Mouse (Mus musculus) heart, postnatal 14 days (tissue): ENCODE results near the gene Pcdh7. TPM values are rescaled to one million over a fixed set of nuclear protein-coding genes. Genes with fewer than 3 reads are reported as not detected.

Experiments
- DNase-seq, 2 experiments: peaks; one replicate each; pipeline ENCODE4 v3.0.0; 2021 to 2022
- intact Hi-C: fragments of 180-260 bp; cut with DNase I; formaldehyde crosslinking; loops from one replicate; pipeline ENCODE4 v1.15.1; 2025
- total RNA-seq, 2 experiments: library from RNA; stranded (reverse); gene quantifications; 2 replicates each; pipeline ENCODE4 v1.2.3; 2021

The Pcdh7 gene
- total RNA-seq, 2 experiments from 2014 or later: 113 to 135 TPM

DNA sequence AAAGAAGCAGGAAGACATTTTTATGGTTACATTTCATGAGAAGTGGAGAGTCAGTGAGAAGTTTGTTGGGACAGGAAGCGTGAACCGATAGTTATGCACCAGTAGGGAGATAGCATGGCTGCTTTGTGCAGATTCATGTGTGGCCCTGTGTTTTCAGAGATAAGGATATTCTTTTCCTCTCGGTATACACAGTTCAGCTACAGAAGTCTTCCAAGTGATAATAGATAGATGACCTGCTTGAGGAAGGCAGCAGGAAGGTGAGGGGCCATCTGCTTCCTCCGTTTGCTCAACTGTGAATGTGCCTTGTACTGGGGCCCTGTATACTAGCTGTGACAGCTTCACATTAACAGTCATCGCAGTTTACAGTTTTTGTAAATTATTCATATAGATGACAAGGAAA is 64.2 kb downstream of the Pcdh7 start:
- intact Hi-C loops: no loop called here
- no peak for DNase-seq

- intact Hi-C loops: no loop called here
- DNase-seq: no peak
Observed at GRCm38 (mm10) chr5:57782546-57782945, 64.8 kb downstream of the Pcdh7 start.

GRCm38 (mm10) chr5:57788775-57789509 is 71.2 kb downstream of the Pcdh7 start:
- no peak for DNase-seq

DNA sequence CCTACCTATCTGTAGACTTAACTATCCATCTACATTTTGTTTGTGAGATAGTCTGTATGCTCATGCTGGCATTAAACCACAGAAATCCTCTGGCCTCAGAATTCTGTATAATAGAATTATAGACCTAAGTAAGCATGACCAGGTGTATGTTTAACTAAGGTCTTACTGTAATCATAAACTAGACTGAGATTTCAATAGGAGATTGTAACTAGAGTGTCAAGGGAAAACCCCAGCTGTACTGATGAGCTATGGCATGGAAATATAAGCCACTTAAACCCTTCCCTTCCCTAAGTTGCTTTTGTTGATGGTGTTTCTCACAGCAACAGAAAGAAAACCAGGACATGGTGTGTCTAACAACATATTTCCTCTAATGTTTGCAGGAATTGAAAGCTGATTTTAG is 78.6 kb downstream of the Pcdh7 start:
- intact Hi-C loops: no loop called here
- DNase-seq: no peak

More at GRCm38 (mm10) chr5:57788775-57789509, 71.2 kb downstream of the Pcdh7 start:
- intact Hi-C loops: no loop called here

GRCm38 (mm10) chr5:57797951-57798670 is 80.3 kb downstream of the Pcdh7 start:
- no peak for DNase-seq
- intact Hi-C loops: no loop called here

DNA sequence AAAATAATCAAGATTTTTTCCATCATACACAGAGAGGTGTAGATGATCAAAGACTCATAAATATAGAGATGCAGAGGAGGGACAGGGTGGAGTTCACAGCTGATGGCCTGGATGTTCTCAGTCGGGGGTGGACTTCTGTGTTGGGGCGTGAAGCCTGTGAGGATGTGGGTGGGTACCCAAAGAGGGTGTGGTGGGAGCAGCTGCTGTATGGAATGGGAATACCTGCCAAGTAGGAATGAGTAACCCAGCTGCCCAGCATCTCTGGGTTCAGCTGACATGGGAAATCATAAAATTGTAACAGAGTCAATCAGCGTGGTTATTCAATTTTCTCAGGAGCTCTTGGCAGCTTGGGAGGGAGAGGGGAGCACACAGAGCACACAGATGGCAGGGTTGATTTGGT is 85.3 kb downstream of the Pcdh7 start:
- no peak for DNase-seq
- intact Hi-C loops: no loop called here

GRCm38 (mm10) chr5:57803890-57804289 is 86.1 kb downstream of the Pcdh7 start:
- no peak for DNase-seq
- intact Hi-C loops: no loop called here

DNA sequence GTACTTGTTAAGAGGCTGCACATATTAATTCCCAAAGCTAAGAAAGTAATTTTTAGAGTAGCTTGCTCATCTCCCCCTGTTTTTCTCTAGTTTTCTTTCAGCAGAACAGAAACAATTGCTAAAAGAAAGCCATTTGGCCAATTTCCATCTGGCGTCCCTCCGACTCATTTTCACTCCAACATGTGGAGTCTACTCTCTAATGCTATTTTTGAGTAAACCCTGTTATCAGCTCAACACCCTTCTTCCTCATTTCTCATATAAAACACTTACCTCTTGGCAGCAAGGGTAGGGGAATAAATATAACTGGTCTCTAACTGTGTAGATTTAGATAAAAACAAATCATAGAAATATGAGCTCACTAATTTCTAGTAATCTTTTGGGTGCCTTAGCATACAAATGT is 89.6 kb downstream of the Pcdh7 start:
- intact Hi-C loops: no loop called here
- peak; percentile 9 to 29 for DNase-seq

DNA sequence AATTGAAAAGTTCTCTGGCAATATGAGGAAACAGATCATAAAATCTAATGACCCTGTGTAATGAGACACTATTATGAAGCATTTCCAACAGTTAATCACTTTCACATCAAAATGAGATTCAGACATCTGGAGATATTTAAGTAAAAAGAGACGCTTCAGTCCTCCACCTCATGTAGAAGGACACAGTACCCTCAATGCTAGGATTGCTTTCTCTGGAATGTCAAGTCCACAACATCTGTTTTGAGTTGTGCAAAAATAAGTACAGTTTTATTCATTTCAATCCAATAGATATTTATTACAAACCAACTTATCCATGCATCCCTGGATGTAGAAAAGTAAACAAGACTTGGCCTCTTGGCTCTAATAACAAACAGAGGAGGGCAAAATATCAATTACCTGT is 92.9 kb downstream of the Pcdh7 start:
- DNase-seq: no peak
- intact Hi-C loops: no loop called here

GRCm38 (mm10) chr5:57815964-57816589 is 98.3 kb downstream of the Pcdh7 start:
- intact Hi-C loops: no loop called here
- DNase-seq: no peak

DNA sequence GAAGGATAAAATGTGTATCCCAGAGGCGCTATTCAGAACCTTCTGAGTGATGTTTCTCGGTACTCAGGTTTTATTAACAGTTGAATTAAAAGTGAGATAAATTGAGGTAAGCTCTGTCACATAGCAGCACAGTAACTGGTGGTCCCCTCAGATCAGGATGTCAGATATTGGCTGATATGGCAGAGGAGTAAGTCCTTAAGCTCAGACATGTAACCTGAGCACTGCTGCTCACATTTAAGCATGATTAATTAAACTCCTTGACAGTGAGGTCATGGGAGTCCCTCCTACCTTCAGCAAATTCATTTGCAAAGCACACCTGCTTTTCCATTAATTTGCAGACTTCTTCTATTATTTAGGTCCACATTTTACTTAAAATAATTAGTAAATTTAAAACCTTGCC is 102.0 kb downstream of the Pcdh7 start:
- no peak for DNase-seq
- intact Hi-C loops: no loop called here

DNA sequence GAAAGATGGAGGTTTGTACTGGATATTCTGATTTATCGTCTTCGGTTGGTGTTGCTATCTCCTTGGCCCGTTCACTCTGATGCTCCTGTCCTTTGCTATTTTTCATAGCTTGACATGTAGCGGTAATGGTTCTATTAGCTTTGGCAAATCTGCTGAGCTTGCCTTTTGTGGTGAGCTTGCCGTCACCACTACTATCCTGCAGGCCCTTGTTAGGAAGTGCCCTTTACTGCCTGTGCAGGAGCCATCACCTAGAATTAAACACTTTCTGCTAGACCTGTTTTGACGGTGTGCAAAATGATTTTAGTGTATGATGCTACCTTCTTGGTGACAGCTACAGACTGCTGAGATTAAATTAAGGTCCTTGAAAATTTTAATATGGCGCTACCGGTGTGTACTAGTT is 103.3 kb downstream of the Pcdh7 start:
- DNase-seq: no peak
- intact Hi-C loops: no loop called here

- DNase-seq: no peak
- intact Hi-C loops: no loop called here
Observed at GRCm38 (mm10) chr5:57828437-57828836, 110.7 kb downstream of the Pcdh7 start.

DNA sequence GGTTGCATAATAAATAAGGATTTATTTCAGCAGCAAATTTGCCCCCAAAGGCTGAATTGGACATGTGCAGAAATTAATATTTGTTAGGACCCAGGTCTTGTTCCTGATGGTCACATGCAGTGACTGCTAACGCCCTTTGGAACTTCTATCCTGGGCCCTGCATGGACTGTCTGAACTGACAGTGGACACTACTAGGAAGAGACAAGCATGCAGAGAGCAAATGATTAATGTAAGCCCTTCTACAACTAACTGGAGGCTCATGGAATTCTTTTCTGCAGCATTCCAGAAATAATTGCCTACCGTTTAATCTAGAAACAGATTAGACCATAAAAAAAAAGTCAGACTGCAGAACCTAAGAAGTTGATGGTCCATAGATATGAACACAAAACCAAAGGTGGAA is 119.4 kb downstream of the Pcdh7 start:
- no peak for DNase-seq

GRCm38 (mm10) chr5:57841357-57842119 is 123.8 kb downstream of the Pcdh7 start:
- intact Hi-C loops: no loop called here
- DNase-seq: no peak

More for the DNA sequence above, 119.4 kb downstream of the Pcdh7 start:
- intact Hi-C loops: no loop called here

GRCm38 (mm10) chr5:57847500-57847899 is 129.7 kb downstream of the Pcdh7 start:
- no peak for DNase-seq
- intact Hi-C loops: no loop called here

GRCm38 (mm10) chr5:57850111-57850510 is 132.3 kb downstream of the Pcdh7 start:
- DNase-seq: no peak
- intact Hi-C loops: no loop called here

GRCm38 (mm10) chr5:57857316-57857715 is 139.5 kb downstream of the Pcdh7 start:
- no peak for DNase-seq
- intact Hi-C loops: no loop called here

GRCm38 (mm10) chr5:57864254-57864653 is 146.5 kb downstream of the Pcdh7 start:
- intact Hi-C loops: no loop called here

GRCm38 (mm10) chr5:57865256-57865655 is 147.5 kb downstream of the Pcdh7 start:
- intact Hi-C loops: no loop called here
- DNase-seq: no peak

More at GRCm38 (mm10) chr5:57864254-57864653, 146.5 kb downstream of the Pcdh7 start:
- no peak for DNase-seq

- no peak for DNase-seq
- intact Hi-C loops: no loop called here
Observed at GRCm38 (mm10) chr5:57866097-57866496, 148.3 kb downstream of the Pcdh7 start.
